Mouse (Mus musculus) kidney, embryonic 16.5 days (tissue): ENCODE measurements around the gene B430305J03Rik. TPM values are rescaled to one million over a fixed set of nuclear protein-coding genes. Genes with fewer than 3 reads are reported as not detected.

Experiments
- ATAC-seq: fragments of 200-750 bp; cut with Nextera tagmentation; 2 replicates; pipeline ENCODE4 v1.8.0; 2017; ENCODE audit warnings: moderate TSS enrichment; ENCODE audit not compliant: low FRiP score, low TSS enrichment
- H3K27ac ChIP-seq: fragments of 300-500 bp; sonication (generic); 2 replicates; pipeline ENCODE4 v1.5.1; 2014; ENCODE audit warnings: low read length
- H3K27me3 ChIP-seq: fragments of 300-500 bp; sonication (generic); 2 replicates; pipeline ENCODE4 v1.6.1; 2014; ENCODE audit warnings: low read length, control low read depth, mixed read lengths; ENCODE audit not compliant: insufficient read depth
- H3K36me3 ChIP-seq: fragments of 300-500 bp; sonication (generic); 2 replicates; pipeline ENCODE4 v1.6.1; 2014; ENCODE audit warnings: low read length, control low read depth, mixed read lengths; ENCODE audit not compliant: insufficient read depth
- H3K4me1 ChIP-seq: fragments of 300-500 bp; sonication (generic); 2 replicates; pipeline ENCODE4 v1.6.1; 2014; ENCODE audit warnings: low read length, control low read depth, mixed read lengths; ENCODE audit not compliant: insufficient read depth
- H3K4me2 ChIP-seq: fragments of 300-500 bp; sonication (generic); replicated peaks from 2 replicates; pipeline ENCODE4 v1.6.1; 2014; ENCODE audit warnings: low read depth, low read length
- H3K4me3 ChIP-seq: fragments of 300-500 bp; sonication (generic); 2 replicates; pipeline ENCODE4 v1.5.1; 2014; ENCODE audit warnings: mild to moderate bottlenecking, low read length
- H3K9ac ChIP-seq: fragments of 300-500 bp; sonication (generic); replicated peaks from 2 replicates; pipeline ENCODE4 v1.6.1; 2014; ENCODE audit warnings: low read length
- H3K9me3 ChIP-seq: fragments of 300-500 bp; sonication (generic); 2 replicates; pipeline ENCODE4 v1.6.1; 2016; ENCODE audit warnings: low read length, control low read depth
- WGBS: fragments of 180-500 bp; shearing (Covaris S2); extraction: QIAGEN DNeasy Blood & Tissue Kit; methylation state at CpG from one replicate; pipeline ENCODE4 v1.1.7; 2014; 5-methylcytosine and 5-hydroxymethylcytosine counted together
- polyA plus RNA-seq: library from polyadenylated mRNA; unstranded; fragments of >200 nt; fragmentation: Nextera tagmentation; extraction: Ambion mirVana; gene quantifications from 2 replicates; pipeline ENCODE4 v1.2.1, GENCODE M21; 2015

The B430305J03Rik gene
- polyA plus RNA-seq: not detected in 2 replicates

- H3K9ac ChIP-seq: peak within 1 kb of the TSS; percentile 89
- WGBS: 2% methylated on average over 10 of the region's 10 CpGs
- H3K4me3 ChIP-seq: peak within 1 kb of the TSS; percentile 90
- peak within 1 kb of the TSS; percentile 85 for H3K4me2 ChIP-seq
- no peaks in the 10 kb centered on the region for H3K9me3 ChIP-seq
- no peaks in the 10 kb centered on the region for H3K36me3 ChIP-seq
- no peak for ATAC-seq
- peak within 1 kb of the TSS; percentile 75 for H3K27ac ChIP-seq
- peaks cover 5% of the 10 kb centered on the region for H3K4me1 ChIP-seq
- no peaks in the 10 kb centered on the region for H3K27me3 ChIP-seq
Measured at GRCm38 (mm10) chr3:61365779-61366373, at the start of gene B430305J03Rik. Gene B430305J03Rik (minus strand): TSS chr3:61365951.

GRCm38 (mm10) chr3:61409683-61410082, 43.9 kb upstream of the B430305J03Rik start:
- Histone ChIP-seq H3K4me2 (no peak overlapping the region), H3K9me3 (no peaks in the 10 kb centered on the region), H3K27ac (no peak overlapping the region), H3K27me3 (no peaks in the 10 kb centered on the region), H3K36me3 (no peaks in the 10 kb centered on the region), H3K4me1 (no peaks in the 10 kb centered on the region), H3K4me3 (no peak overlapping the region), H3K9ac (no peak overlapping the region)
- WGBS: 74% methylated on average over 6 of the region's 6 CpGs
- no peak for ATAC-seq

GRCm38 (mm10) chr3:61406921-61407320, 41.2 kb upstream of the B430305J03Rik start:
- Histone ChIP-seq H3K27me3 (no peaks in the 10 kb centered on the region), H3K4me3 (no peak overlapping the region), H3K9ac (no peak overlapping the region), H3K9me3 (no peaks in the 10 kb centered on the region), H3K4me1 (no peaks in the 10 kb centered on the region), H3K36me3 (no peaks in the 10 kb centered on the region), H3K27ac (no peak overlapping the region), H3K4me2 (no peak overlapping the region)
- no peak for ATAC-seq
- 85% methylated on average over 4 of the region's 4 CpGs for WGBS

GRCm38 (mm10) chr3:61400823-61401387, 35.2 kb upstream of the B430305J03Rik start:
- Histone ChIP-seq H3K36me3 (no peaks in the 10 kb centered on the region), H3K4me3 (no peak overlapping the region), H3K4me2 (no peak overlapping the region), H3K4me1 (no peaks in the 10 kb centered on the region), H3K9me3 (no peaks in the 10 kb centered on the region), H3K27me3 (no peaks in the 10 kb centered on the region), H3K27ac (no peak overlapping the region), H3K9ac (no peak overlapping the region)
- WGBS: 56% methylated on average over 1 of the region's 1 CpGs
- no peak for ATAC-seq

- Histone ChIP-seq H3K9ac (no peak overlapping the region), H3K4me1 (no peaks in the 10 kb centered on the region), H3K27me3 (no peaks in the 10 kb centered on the region), H3K9me3 (no peaks in the 10 kb centered on the region), H3K27ac (no peak overlapping the region), H3K36me3 (no peaks in the 10 kb centered on the region), H3K4me2 (no peak overlapping the region), H3K4me3 (no peak overlapping the region)
- WGBS: 59% methylated on average over 2 of the region's 2 CpGs
- no peak for ATAC-seq
Measured at GRCm38 (mm10) chr3:61396728-61397127, 31.0 kb upstream of the B430305J03Rik start.

GRCm38 (mm10) chr3:61395382-61395781, 29.6 kb upstream of the B430305J03Rik start:
- 77% methylated on average over 3 of the region's 3 CpGs for WGBS
- Histone ChIP-seq H3K4me3 (no peak overlapping the region), H3K4me2 (no peak overlapping the region), H3K36me3 (no peaks in the 10 kb centered on the region), H3K9ac (no peak overlapping the region), H3K4me1 (no peaks in the 10 kb centered on the region), H3K27me3 (no peaks in the 10 kb centered on the region), H3K27ac (no peak overlapping the region), H3K9me3 (no peaks in the 10 kb centered on the region)
- ATAC-seq: no peak

GRCm38 (mm10) chr3:61393520-61393919, 27.8 kb upstream of the B430305J03Rik start:
- no peaks in the 10 kb centered on the region for H3K4me1 ChIP-seq
- 59% methylated on average over 3 of the region's 3 CpGs for WGBS
- no peaks in the 10 kb centered on the region for H3K9me3 ChIP-seq
- no peaks in the 10 kb centered on the region for H3K36me3 ChIP-seq
- no peak overlapping the region for H3K4me2 ChIP-seq
- ATAC-seq: no peak
- no peak overlapping the region for H3K27ac ChIP-seq
- no peak overlapping the region for H3K9ac ChIP-seq
- no peaks in the 10 kb centered on the region for H3K27me3 ChIP-seq
- H3K4me3 ChIP-seq: no peak overlapping the region

GRCm38 (mm10) chr3:61392881-61393280, 27.1 kb upstream of the B430305J03Rik start:
- Histone ChIP-seq H3K4me2 (no peak overlapping the region), H3K27me3 (no peaks in the 10 kb centered on the region), H3K9me3 (no peaks in the 10 kb centered on the region), H3K27ac (no peak overlapping the region), H3K4me1 (no peaks in the 10 kb centered on the region), H3K4me3 (no peak overlapping the region), H3K9ac (no peak overlapping the region), H3K36me3 (no peaks in the 10 kb centered on the region)
- ATAC-seq: no peak
- WGBS: 73% methylated on average over 1 of the region's 1 CpGs

GRCm38 (mm10) chr3:61391564-61391963, 25.8 kb upstream of the B430305J03Rik start:
- H3K4me3 ChIP-seq: no peak overlapping the region
- H3K9me3 ChIP-seq: no peaks in the 10 kb centered on the region
- H3K4me2 ChIP-seq: no peak overlapping the region
- H3K27me3 ChIP-seq: no peaks in the 10 kb centered on the region
- 76% methylated on average over 4 of the region's 4 CpGs for WGBS
- no peaks in the 10 kb centered on the region for H3K4me1 ChIP-seq
- no peak overlapping the region for H3K27ac ChIP-seq
- no peak overlapping the region for H3K9ac ChIP-seq
- no peak for ATAC-seq
- no peaks in the 10 kb centered on the region for H3K36me3 ChIP-seq

GRCm38 (mm10) chr3:61386368-61386767, 20.6 kb upstream of the B430305J03Rik start:
- Histone ChIP-seq H3K9ac (no peak overlapping the region), H3K27me3 (no peaks in the 10 kb centered on the region), H3K4me2 (no peak overlapping the region), H3K4me1 (no peaks in the 10 kb centered on the region), H3K36me3 (no peaks in the 10 kb centered on the region), H3K9me3 (no peaks in the 10 kb centered on the region), H3K4me3 (no peak overlapping the region), H3K27ac (no peak overlapping the region)
- 74% methylated on average over 4 of the region's 4 CpGs for WGBS
- no peak for ATAC-seq
